Mouse (Mus musculus): ENCODE data around the gene Myh14. TPM values are rescaled to one million over a fixed set of nuclear protein-coding genes. Genes with fewer than 3 reads are reported as not detected.

Myh14 gene
- polyA plus RNA-seq, 1 experiment, result 0.02 TPM

GRCm38 (mm10) chr7:44624828-44625227, 45.8 kb downstream of the Myh14 start:
- TF ChIP-seq GATA1 (IDR thresholded peaks at IDR 0.05; ENCODE audit: low read length), result no peak

- TF ChIP-seq GATA1 (IDR thresholded peaks at IDR 0.05; ENCODE audit: low read length), result no peak
These were observed 46.2 kb downstream of the Myh14 start for GRCm38 (mm10) chr7:44624543-44624826.

GRCm38 (mm10) chr7:44623714-44624542, 46.7 kb downstream of the Myh14 start:
- TF ChIP-seq GATA1 (IDR thresholded peaks at IDR 0.05; ENCODE audit: low read length), result no peak

GRCm38 (mm10) chr7:44617059-44617458, 53.6 kb downstream of the Myh14 start:
- TF ChIP-seq GATA1 (IDR thresholded peaks at IDR 0.05; ENCODE audit: low read length), result no peak

- no peak for TF ChIP-seq GATA1 (IDR thresholded peaks at IDR 0.05; ENCODE audit: low read length)
These were observed 54.7 kb downstream of the Myh14 start for GRCm38 (mm10) chr7:44615987-44616386.

GRCm38 (mm10) chr7:44615309-44615708, 55.3 kb downstream of the Myh14 start:
- TF ChIP-seq GATA1 (IDR thresholded peaks at IDR 0.05; ENCODE audit: low read length), result no peak

- TF ChIP-seq GATA1 (IDR thresholded peaks at IDR 0.05; ENCODE audit: low read length), result no peak
These were observed 56.5 kb downstream of the Myh14 start for GRCm38 (mm10) chr7:44614041-44614688.

- TF ChIP-seq GATA1 (IDR thresholded peaks at IDR 0.05; ENCODE audit: low read length), result no peak
These were observed 58.5 kb downstream of the Myh14 start for GRCm38 (mm10) chr7:44612192-44612591.

GRCm38 (mm10) chr7:44606171-44606901, 64.3 kb downstream of the Myh14 start:
- no peak for TF ChIP-seq GATA1 (IDR thresholded peaks at IDR 0.05; ENCODE audit: low read length)

- TF ChIP-seq GATA1 (IDR thresholded peaks at IDR 0.05; ENCODE audit: low read length), result no peak
These were observed 65.2 kb downstream of the Myh14 start for GRCm38 (mm10) chr7:44605436-44605835.

- no peak for TF ChIP-seq GATA1 (IDR thresholded peaks at IDR 0.05; ENCODE audit: low read length)
These were observed 66.0 kb downstream of the Myh14 start for GRCm38 (mm10) chr7:44604619-44605018.

- TF ChIP-seq GATA1 (IDR thresholded peaks at IDR 0.05; ENCODE audit: low read length), result no peak
These were observed 66.5 kb downstream of the Myh14 start for GRCm38 (mm10) chr7:44604139-44604606.

GRCm38 (mm10) chr7:44603186-44603855, 67.3 kb downstream of the Myh14 start:
- no peak for TF ChIP-seq GATA1 (IDR thresholded peaks at IDR 0.05; ENCODE audit: low read length)

GRCm38 (mm10) chr7:44602443-44602842, 68.2 kb downstream of the Myh14 start:
- TF ChIP-seq GATA1 (IDR thresholded peaks at IDR 0.05; ENCODE audit: low read length), result no peak

- no peak for TF ChIP-seq GATA1 (IDR thresholded peaks at IDR 0.05; ENCODE audit: low read length)
These were observed 69.0 kb downstream of the Myh14 start for GRCm38 (mm10) chr7:44601646-44602045.
